Mouse (Mus musculus) heart, postnatal 0 days (tissue): Measurements from ENCODE around the gene Trp53bp2.

ENCODE experiments used
- CTCF ChIP-seq: IDR thresholded peaks from 2 replicates; pipeline ENCODE4 v1.5.1; 2016; ENCODE audit warnings: antibody characterized with exemption, control low read depth, low read depth
- EP300 ChIP-seq: IDR thresholded peaks from 2 replicates; pipeline ENCODE4 v1.6.1; 2016; ENCODE audit warnings: antibody characterized with exemption, low read depth

- TF ChIP-seq CTCF, result no peak
- no peak for TF ChIP-seq EP300
Observed at GRCm38 (mm10) chr1:182368309-182368708, 40.7 kb upstream of the Trp53bp2 start.
